Mouse (Mus musculus): Measurements from ENCODE around the gene Crtc3. TPM values are rescaled to one million over a fixed set of nuclear protein-coding genes. Genes with fewer than 3 reads are reported as not detected.

The Crtc3 gene
- polyA plus RNA-seq, 1 experiment from 2014 or later = 14.3 TPM

GRCm38 (mm10) chr7:80672323-80672722, 16.4 kb downstream of the Crtc3 start:
- Histone ChIP-seq H3K9me3 (no peaks in the 10 kb centered on the region), H3K36me3 (peaks cover 13% of the 10 kb centered on the region; the same call in 1 of the 2 replicates), H3K4me3 (no peak overlapping the region), H3K9ac (no peak overlapping the region), H3K27me3 (no peaks in the 10 kb centered on the region), H3K4me2 (no peak overlapping the region), H3K27ac (no peak overlapping the region), H3K4me1 (replicated peaks) (peaks cover 2% of the 10 kb centered on the region; the same call in 1 of the 2 replicates)
- WGBS = 78% methylated on average over 3 of the region's 3 CpGs
- no peak for ATAC-seq (ENCODE audit: low FRiP score)

GRCm38 (mm10) chr7:80670889-80671288, 17.8 kb downstream of the Crtc3 start:
- no peaks in the 10 kb centered on the region for H3K9me3 ChIP-seq
- H3K4me3 ChIP-seq = no peak overlapping the region
- ATAC-seq (ENCODE audit: low FRiP score) = no peak
- peaks cover 6% of the 10 kb centered on the region; the same call in 1 of the 2 replicates for H3K36me3 ChIP-seq
- H3K9ac ChIP-seq = no peak overlapping the region
- H3K27ac ChIP-seq = no peak overlapping the region
- H3K4me2 ChIP-seq = no peak overlapping the region
- 96% methylated on average over 6 of the region's 6 CpGs for WGBS
- no peaks in the 10 kb centered on the region for H3K27me3 ChIP-seq
- peaks cover 4% of the 10 kb centered on the region; the same call in 1 of the 2 replicates for H3K4me1 ChIP-seq (replicated peaks)

- H3K36me3 ChIP-seq = peaks cover 2% of the 10 kb centered on the region; the same call in 1 of the 2 replicates
Measured at GRCm38 (mm10) chr7:80667190-80667589, 21.5 kb downstream of the Crtc3 start.

GRCm38 (mm10) chr7:80666198-80666915, 22.3 kb downstream of the Crtc3 start:
- WGBS = 75% methylated on average over 10 of the region's 10 CpGs

More at GRCm38 (mm10) chr7:80667190-80667589, 21.5 kb downstream of the Crtc3 start:
- H3K9ac ChIP-seq = no peak overlapping the region
- peaks cover 4% of the 10 kb centered on the region; the same call in 1 of the 2 replicates for H3K4me1 ChIP-seq (replicated peaks)
- H3K4me3 ChIP-seq = no peak overlapping the region
- no peaks in the 10 kb centered on the region for H3K9me3 ChIP-seq
- no peak for ATAC-seq (ENCODE audit: low FRiP score)
- no peaks in the 10 kb centered on the region for H3K27me3 ChIP-seq
- no peak overlapping the region for H3K4me2 ChIP-seq
- WGBS = 77% methylated on average over 11 of the region's 11 CpGs
- no peak overlapping the region for H3K27ac ChIP-seq

GRCm38 (mm10) chr7:80661082-80661481, 27.6 kb downstream of the Crtc3 start:
- H3K36me3 ChIP-seq = no peaks in the 10 kb centered on the region; the same call in 1 of the 2 replicates
- no peak overlapping the region for H3K4me2 ChIP-seq
- H3K4me3 ChIP-seq = no peak overlapping the region
- no peaks in the 10 kb centered on the region for H3K27me3 ChIP-seq
- H3K9me3 ChIP-seq = no peaks in the 10 kb centered on the region
- H3K4me1 ChIP-seq (replicated peaks) = peaks cover 24% of the 10 kb centered on the region
- no peak overlapping the region for H3K9ac ChIP-seq
- WGBS = 90% methylated on average over 4 of the region's 4 CpGs
- ATAC-seq (ENCODE audit: low FRiP score) = peak; percentile 72
- peak overlapping the region; percentile 79; the same call in 1 of the 2 replicates for H3K27ac ChIP-seq

More at GRCm38 (mm10) chr7:80666198-80666915, 22.3 kb downstream of the Crtc3 start:
- H3K9ac ChIP-seq = no peak overlapping the region
- ATAC-seq (ENCODE audit: low FRiP score) = no peak
- H3K27ac ChIP-seq = no peak overlapping the region
- no peaks in the 10 kb centered on the region for H3K27me3 ChIP-seq
- H3K9me3 ChIP-seq = no peaks in the 10 kb centered on the region
- no peak overlapping the region for H3K4me3 ChIP-seq
- no peak overlapping the region for H3K4me2 ChIP-seq
- no peaks in the 10 kb centered on the region for H3K36me3 ChIP-seq
- H3K4me1 ChIP-seq (replicated peaks) = peaks cover 4% of the 10 kb centered on the region; the same call in 1 of the 2 replicates

GRCm38 (mm10) chr7:80660619-80661018, 28.1 kb downstream of the Crtc3 start:
- peak; percentile 83 for ATAC-seq (ENCODE audit: low FRiP score)
- H3K4me2 ChIP-seq = no peak overlapping the region
- no peaks in the 10 kb centered on the region for H3K27me3 ChIP-seq
- H3K9me3 ChIP-seq = no peaks in the 10 kb centered on the region
- H3K27ac ChIP-seq = peak overlapping the region; percentile 79
- no peak overlapping the region for H3K4me3 ChIP-seq
- 70% methylated on average over 4 of the region's 4 CpGs for WGBS
- peaks cover 28% of the 10 kb centered on the region for H3K4me1 ChIP-seq (replicated peaks)
- H3K9ac ChIP-seq = no peak overlapping the region
- no peaks in the 10 kb centered on the region; the same call in 1 of the 2 replicates for H3K36me3 ChIP-seq

GRCm38 (mm10) chr7:80657896-80658295, 30.8 kb downstream of the Crtc3 start:
- Histone ChIP-seq H3K4me1 (replicated peaks) (peaks cover 52% of the 10 kb centered on the region), H3K9ac (no peak overlapping the region), H3K9me3 (no peaks in the 10 kb centered on the region), H3K27ac (peak overlapping the region; percentile 48; the same call in 1 of the 2 replicates), H3K4me3 (no peak overlapping the region), H3K4me2 (no peak overlapping the region), H3K27me3 (no peaks in the 10 kb centered on the region), H3K36me3 (no peaks in the 10 kb centered on the region; the same call in 1 of the 2 replicates)
- 51% methylated on average over 8 of the region's 8 CpGs for WGBS
- no peak for ATAC-seq (ENCODE audit: low FRiP score)

GRCm38 (mm10) chr7:80655350-80656013, 33.2 kb downstream of the Crtc3 start:
- H3K4me1 ChIP-seq (replicated peaks) = peaks cover 59% of the 10 kb centered on the region
- no peak for ATAC-seq (ENCODE audit: low FRiP score)
- WGBS = 80% methylated on average over 6 of the region's 6 CpGs
- H3K9me3 ChIP-seq = no peaks in the 10 kb centered on the region
- H3K9ac ChIP-seq = no peak overlapping the region; the same call in 1 of the 2 replicates
- H3K4me2 ChIP-seq = no peak overlapping the region
- no peak overlapping the region for H3K4me3 ChIP-seq
- H3K27ac ChIP-seq = peak overlapping the region; percentile 52
- H3K36me3 ChIP-seq = no peaks in the 10 kb centered on the region; the same call in 1 of the 2 replicates
- H3K27me3 ChIP-seq = no peaks in the 10 kb centered on the region

- H3K36me3 ChIP-seq = no peaks in the 10 kb centered on the region; the same call in 1 of the 2 replicates
- WGBS = 67% methylated on average over 5 of the region's 5 CpGs
- no peak overlapping the region for H3K9ac ChIP-seq
- no peak overlapping the region for H3K4me2 ChIP-seq
- H3K9me3 ChIP-seq = no peaks in the 10 kb centered on the region
- ATAC-seq (ENCODE audit: low FRiP score) = no peak
- no peak overlapping the region for H3K4me3 ChIP-seq
- no peaks in the 10 kb centered on the region for H3K27me3 ChIP-seq
- H3K4me1 ChIP-seq (replicated peaks) = peaks cover 54% of the 10 kb centered on the region
- peak overlapping the region; percentile 35; the same call in 1 of the 2 replicates for H3K27ac ChIP-seq
Measured at GRCm38 (mm10) chr7:80654926-80655325, 33.8 kb downstream of the Crtc3 start.

- 88% methylated on average over 7 of the region's 7 CpGs for WGBS
- ATAC-seq (ENCODE audit: low FRiP score) = no peak
- Histone ChIP-seq H3K9me3 (no peaks in the 10 kb centered on the region), H3K4me3 (no peak overlapping the region), H3K9ac (no peak overlapping the region), H3K36me3 (no peaks in the 10 kb centered on the region), H3K4me1 (replicated peaks) (peaks cover 54% of the 10 kb centered on the region), H3K27me3 (no peaks in the 10 kb centered on the region), H3K4me2 (no peak overlapping the region), H3K27ac (no peak overlapping the region)
Measured at GRCm38 (mm10) chr7:80654393-80654792, 34.3 kb downstream of the Crtc3 start.

GRCm38 (mm10) chr7:80653971-80654370, 34.7 kb downstream of the Crtc3 start:
- H3K4me1 ChIP-seq (replicated peaks) = peaks cover 54% of the 10 kb centered on the region
- H3K4me3 ChIP-seq = no peak overlapping the region
- H3K4me2 ChIP-seq = no peak overlapping the region
- H3K36me3 ChIP-seq = no peaks in the 10 kb centered on the region
- no peak for ATAC-seq (ENCODE audit: low FRiP score)
- peak overlapping the region; percentile 72 for H3K27ac ChIP-seq
- no peaks in the 10 kb centered on the region for H3K9me3 ChIP-seq
- no peaks in the 10 kb centered on the region for H3K27me3 ChIP-seq
- 84% methylated on average over 7 of the region's 7 CpGs for WGBS
- H3K9ac ChIP-seq = no peak overlapping the region

- Histone ChIP-seq H3K36me3 (no peaks in the 10 kb centered on the region), H3K27me3 (no peaks in the 10 kb centered on the region), H3K9ac (no peak overlapping the region), H3K9me3 (no peaks in the 10 kb centered on the region), H3K27ac (peak overlapping the region; percentile 53), H3K4me1 (replicated peaks) (peaks cover 53% of the 10 kb centered on the region), H3K4me3 (no peak overlapping the region), H3K4me2 (no peak overlapping the region)
- no peak for ATAC-seq (ENCODE audit: low FRiP score)
- 36% methylated on average over 10 of the region's 10 CpGs for WGBS
Measured at GRCm38 (mm10) chr7:80653077-80653476, 35.6 kb downstream of the Crtc3 start.

All from hindbrain, embryonic 13.5 days (tissue).